Mouse (Mus musculus) limb, embryonic 14.5 days (tissue): ENCODE data around the gene Hist1h2bf. TPM values are rescaled to one million over a fixed set of nuclear protein-coding genes. Genes with fewer than 3 reads are reported as not detected.
"Not testable (repeated sequence)": the region's sequence is repeated elsewhere in the genome, so short reads cannot be mapped to it uniquely, and the experiment has no call there.

ENCODE experiments used
- ATAC-seq: fragments of 200-750 bp; cut with Nextera tagmentation; 2 replicates; pipeline ENCODE4 v1.8.0; 2017; ENCODE audit warnings: low read depth, moderate number of reproducible peaks, moderate TSS enrichment; ENCODE audit not compliant: low FRiP score
- DNase-seq: peaks from one replicate; pipeline ENCODE4 v3.0.0-alpha.2; 2015; ENCODE audit warnings: low spot score
- H3K27ac ChIP-seq: fragments of 300-500 bp; sonication (generic); replicated peaks from 2 replicates; pipeline ENCODE4 v1.5.1; 2014; ENCODE audit warnings: low read depth, mild to moderate bottlenecking, low read length, moderate library complexity, mixed read lengths
- H3K27me3 ChIP-seq: fragments of 300-500 bp; sonication (generic); 2 replicates; pipeline ENCODE4 v1.6.1; 2014; ENCODE audit warnings: low read length, mixed read lengths; ENCODE audit not compliant: control insufficient read depth, insufficient read depth
- H3K36me3 ChIP-seq: fragments of 300-500 bp; sonication (generic); 2 replicates; pipeline ENCODE4 v1.6.1; 2014; ENCODE audit warnings: mild to moderate bottlenecking, low read length, moderate library complexity, mixed read lengths; ENCODE audit not compliant: control insufficient read depth, insufficient read depth
- H3K4me1 ChIP-seq: fragments of 300-500 bp; sonication (generic); 2 replicates; pipeline ENCODE4 v1.6.1; 2014; ENCODE audit warnings: antibody characterized with exemption, low read length, mixed read lengths; ENCODE audit not compliant: control insufficient read depth, insufficient read depth
- H3K4me2 ChIP-seq: fragments of 300-500 bp; sonication (generic); replicated peaks from 2 replicates; pipeline ENCODE4 v1.6.1; 2014; ENCODE audit warnings: low read depth, mild to moderate bottlenecking, low read length, moderate library complexity; ENCODE audit not compliant: severe bottlenecking
- H3K4me3 ChIP-seq: fragments of 300-500 bp; sonication (generic); replicated peaks from 2 replicates; pipeline ENCODE4 v1.5.1; 2014; ENCODE audit warnings: low read length
- H3K9ac ChIP-seq: fragments of 300-500 bp; sonication (generic); 2 replicates; pipeline ENCODE4 v1.6.1; 2014; ENCODE audit warnings: mild to moderate bottlenecking, low read depth, low read length, moderate library complexity; ENCODE audit not compliant: severe bottlenecking
- H3K9me3 ChIP-seq: fragments of 300-500 bp; sonication (generic); 2 replicates; pipeline ENCODE4 v1.6.1; 2016; ENCODE audit warnings: low read length; ENCODE audit not compliant: control insufficient read depth
- POLR2A ChIP-seq: fragments of 200-500 bp; IDR thresholded peaks from 2 replicates; pipeline ENCODE4 v1.8.0; 2012; ENCODE audit warnings: inconsistent platforms, mild to moderate bottlenecking, moderate library complexity, borderline replicate concordance; ENCODE audit not compliant: insufficient read depth, insufficient read length; ENCODE audit errors: extremely low read depth
- WGBS: fragments of 180-500 bp; shearing (Covaris S2); extraction: QIAGEN DNeasy Blood & Tissue Kit; methylation state at CpG from one replicate; pipeline ENCODE4 v1.1.7; 2014; 5-methylcytosine and 5-hydroxymethylcytosine counted together
- polyA plus RNA-seq, 2 experiments: library from polyadenylated mRNA; depleted of rRNA in 1 of 2; stranded (reverse) in 1 of 2; unstranded in 1 of 2; fragments of >200 nt; fragmentation: Nextera tagmentation in 1 of 2; extraction: Ambion mirVana in 1 of 2; gene quantifications; 2 replicates each; pipeline versions ENCODE4 v1.2.1 to v1.2.3; 2012 to 2014

Gene Hist1h2bf
- polyA plus RNA-seq, 2 experiments = 5.3 to 17.8 TPM

DNA sequence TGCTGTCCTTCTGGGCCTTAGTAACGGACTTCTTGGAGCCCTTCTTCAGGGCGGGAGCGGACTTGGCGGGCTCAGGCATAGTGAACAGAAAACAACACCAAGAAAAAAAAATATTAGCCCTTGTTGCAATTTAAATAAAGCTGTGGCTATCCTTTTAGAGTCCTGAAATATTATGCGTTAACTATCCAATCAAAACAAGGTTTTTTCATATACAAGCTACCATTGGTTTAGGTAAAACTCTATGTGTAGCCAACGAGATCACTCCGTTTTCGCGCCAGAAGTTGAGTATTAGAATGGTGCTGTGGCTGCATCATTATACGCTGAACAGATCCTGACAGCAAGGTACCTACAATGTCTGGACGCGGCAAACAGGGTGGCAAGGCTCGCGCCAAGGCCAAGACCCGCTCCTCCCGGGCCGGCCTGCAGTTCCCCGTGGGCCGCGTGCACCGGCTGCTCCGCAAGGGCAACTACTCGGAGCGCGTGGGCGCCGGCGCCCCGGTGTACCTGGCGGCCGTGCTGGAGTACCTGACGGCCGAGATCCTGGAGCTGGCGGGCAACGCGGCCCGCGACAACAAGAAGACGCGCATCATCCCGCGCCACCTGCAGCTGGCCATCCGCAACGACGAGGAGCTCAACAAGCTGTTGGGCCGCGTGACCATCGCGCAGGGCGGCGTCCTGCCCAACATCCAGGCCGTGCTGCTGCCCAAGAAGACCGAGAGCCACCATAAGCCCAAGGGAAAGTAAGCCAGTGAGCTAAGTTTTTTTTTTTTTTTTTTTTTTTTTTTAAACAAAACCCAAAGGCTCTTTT, 40.2 kb downstream of the Hist1h2bf start, which contains the start of gene Hist1h2af:
Gene Hist1h2af, plus strand, starts transcription at position 347 of the 808 bp plus-strand sequence.
- 3% methylated on average over 21 of the region's 53 CpGs for WGBS
- Histone ChIP-seq H3K4me3 (peak within 1 kb of the TSS; percentile 55), H3K4me1 (peaks cover 28% of the 10 kb centered on the region), H3K27ac (peak within 1 kb of the TSS; percentile 99), H3K9ac (peak within 1 kb of the TSS; percentile 76), H3K4me2 (peak within 1 kb of the TSS; percentile 49)
- H3K9me3 ChIP-seq, H3K27me3 ChIP-seq, H3K36me3 ChIP-seq: not testable (repeated sequence)
- TF ChIP-seq POLR2A = 0 out of 2 replicates have a peak, but pooled peaks have one; percentile 13
- ATAC-seq (peak; percentile 31), DNase-seq (peak; percentile 93)

DNA sequence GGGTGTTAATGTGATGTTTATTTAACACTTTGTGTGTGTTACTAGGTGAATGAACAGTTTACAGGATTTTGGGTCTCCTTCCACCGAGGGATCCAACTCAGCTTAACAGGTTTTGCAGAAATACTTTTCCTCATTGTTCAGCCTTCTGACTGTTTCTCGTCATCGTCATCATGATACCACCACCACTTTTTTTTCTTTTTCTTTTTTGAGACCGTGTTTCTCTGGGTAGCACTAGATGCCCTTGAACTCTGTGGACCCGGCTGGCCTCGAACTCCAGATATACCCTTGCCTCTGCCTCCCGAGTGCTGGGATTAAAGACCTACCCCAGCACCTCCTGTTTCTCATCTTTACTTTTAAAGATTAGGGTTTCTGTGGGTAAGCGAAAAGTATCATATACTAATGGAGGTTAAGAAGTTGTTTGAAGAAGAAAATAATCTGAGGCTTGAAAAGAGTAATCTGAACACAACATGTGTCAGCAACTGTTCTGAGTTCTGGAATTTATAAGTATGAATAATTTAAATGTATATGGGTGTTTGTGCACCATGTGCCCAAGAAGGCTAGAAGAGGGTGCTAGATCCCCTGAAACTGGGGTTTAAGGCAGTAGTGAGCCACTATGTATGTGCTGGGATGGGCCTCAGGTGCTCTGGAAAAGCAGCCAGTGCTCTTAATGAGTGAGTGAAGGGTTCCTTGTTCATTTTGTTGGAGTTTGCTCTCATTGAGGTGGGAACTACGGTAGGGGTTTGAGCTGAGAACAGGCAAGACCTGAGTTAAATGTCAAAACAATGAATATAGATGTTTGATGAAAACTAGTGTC, 41.5 kb downstream of the Hist1h2bf start:
- Histone ChIP-seq H3K9me3 (no peaks in the 10 kb centered on the region), H3K9ac (peak overlapping the region; percentile 76), H3K4me1 (peaks cover 29% of the 10 kb centered on the region), H3K27ac (peak overlapping the region; percentile 99), H3K4me3 (peak overlapping the region; percentile 55), H3K27me3 (no peaks in the 10 kb centered on the region), H3K4me2 (peak overlapping the region; percentile 49), H3K36me3 (no peaks in the 10 kb centered on the region)
- DNase-seq (no peak), ATAC-seq (no peak)
- TF ChIP-seq POLR2A = no peak
- WGBS = 18% methylated on average over 9 of the region's 9 CpGs

DNA sequence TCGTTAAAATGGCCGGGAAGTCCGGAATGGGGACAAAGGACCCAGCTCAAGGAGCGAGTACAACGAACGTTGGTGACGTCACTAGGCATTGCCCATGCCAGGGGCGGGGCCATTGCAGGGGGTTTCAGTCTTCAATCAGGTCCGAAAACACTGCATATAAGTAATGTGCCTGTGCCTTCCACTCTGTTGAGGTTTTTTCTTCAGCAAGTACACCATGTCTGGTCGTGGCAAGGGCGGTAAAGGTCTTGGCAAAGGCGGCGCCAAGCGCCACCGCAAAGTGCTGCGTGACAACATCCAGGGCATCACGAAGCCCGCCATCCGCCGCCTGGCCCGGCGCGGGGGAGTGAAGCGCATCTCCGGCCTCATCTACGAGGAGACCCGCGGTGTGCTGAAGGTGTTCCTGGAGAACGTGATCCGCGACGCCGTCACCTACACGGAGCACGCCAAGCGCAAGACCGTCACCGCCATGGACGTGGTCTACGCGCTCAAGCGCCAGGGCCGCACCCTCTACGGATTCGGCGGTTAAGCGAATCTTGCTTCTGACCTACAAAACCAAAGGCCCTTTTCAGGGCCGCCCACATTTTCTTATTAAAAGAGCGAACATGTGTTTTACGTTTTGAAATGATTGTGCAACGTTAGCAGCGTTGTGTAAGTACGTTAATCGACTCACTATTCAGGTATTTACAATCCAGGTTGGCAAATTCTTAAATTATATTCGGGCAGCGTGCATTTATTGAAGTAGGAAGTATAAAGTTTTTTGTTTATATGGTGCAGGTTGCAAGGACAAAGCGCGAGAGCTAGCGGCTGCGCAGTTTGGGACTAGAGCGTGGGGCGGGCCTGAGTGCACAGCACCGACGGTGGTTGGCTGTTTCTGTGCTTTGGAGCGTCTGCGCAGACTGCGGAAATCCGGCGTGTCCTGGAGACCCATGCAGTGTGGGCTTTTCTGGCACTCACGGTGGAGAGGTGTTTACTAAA, 42.8 kb downstream of the Hist1h2bf start, which contains the start of gene Hist1h4h:
Gene Hist1h4h, plus strand, starts transcription at position 150 of the 975 bp plus-strand sequence.
- DNase-seq = peak; percentile 99
- TF ChIP-seq POLR2A = peak; percentile 98; the same call in 1 of the 2 replicates
- Histone ChIP-seq H3K4me1 (peaks cover 24% of the 10 kb centered on the region), H3K4me2 (peak within 1 kb of the TSS; percentile 49), H3K36me3 (no peaks in the 10 kb centered on the region), H3K9ac (peak within 1 kb of the TSS; percentile 76), H3K27ac (peak within 1 kb of the TSS; percentile 99), H3K27me3 (no peaks in the 10 kb centered on the region), H3K9me3 (no peaks in the 10 kb centered on the region), H3K4me3 (peak within 1 kb of the TSS; percentile 55)
- under 1% methylated on average over 50 of the region's 70 CpGs for WGBS
- ATAC-seq = peak; percentile 74

DNA sequence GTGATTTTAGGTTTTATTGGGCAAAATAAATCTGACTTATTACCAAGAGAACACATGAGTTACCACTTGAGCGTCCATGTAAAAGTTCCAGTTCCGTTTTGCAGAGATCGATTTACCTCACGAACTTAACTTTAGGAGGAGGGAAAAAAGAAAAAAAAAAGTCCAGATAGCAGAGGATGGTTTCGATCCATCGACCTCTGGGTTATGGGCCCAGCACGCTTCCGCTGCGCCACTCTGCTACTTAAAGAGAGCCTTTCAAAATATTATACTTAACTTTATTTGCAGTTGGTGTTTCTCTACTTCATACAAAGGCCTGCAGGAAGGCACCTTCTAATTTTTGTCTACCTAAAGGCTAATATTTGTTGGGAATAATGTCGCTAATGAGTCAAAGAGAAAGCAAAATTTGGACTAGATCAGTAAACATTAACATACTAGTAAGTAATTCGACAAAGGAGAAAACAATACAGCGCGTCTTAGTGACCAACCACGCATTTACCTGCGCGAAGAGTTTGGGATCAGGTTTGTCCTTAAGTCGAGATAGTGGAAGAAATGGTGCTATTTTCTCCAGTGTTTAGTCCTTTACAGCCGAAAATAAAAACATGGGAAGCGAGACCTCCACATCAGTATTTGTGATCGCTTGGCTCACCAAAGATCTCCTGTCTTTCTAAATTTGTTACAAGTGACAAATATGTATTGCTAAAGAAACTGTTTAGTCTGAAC, 43.7 kb downstream of the Hist1h2bf start:
- Histone ChIP-seq H3K4me3 (peak overlapping the region; percentile 55), H3K4me2 (peak overlapping the region; percentile 49), H3K9ac (peak overlapping the region; percentile 76), H3K4me1 (peaks cover 22% of the 10 kb centered on the region), H3K27ac (peak overlapping the region; percentile 99), H3K36me3 (no peaks in the 10 kb centered on the region), H3K27me3 (no peaks in the 10 kb centered on the region), H3K9me3 (no peaks in the 10 kb centered on the region)
- TF ChIP-seq POLR2A = no peak
- peak; percentile 76 for DNase-seq
- ATAC-seq = peak; percentile 1; the same call in 1 of the 2 replicates
- WGBS = under 1% methylated on average over 20 of the region's 20 CpGs
